Mouse (Mus musculus): ENCODE measurements around the gene P4hb. TPM values are rescaled to one million over a fixed set of nuclear protein-coding genes. Genes with fewer than 3 reads are reported as not detected.
A peak's percentile ranks its signal among the peaks of the same experiment; 100 is the strongest.

Gene P4hb
- 793 and 897 TPM in 2 replicates for polyA plus RNA-seq (2015; fragmentation: Nextera tagmentation; extraction: Ambion mirVana)

DNA sequence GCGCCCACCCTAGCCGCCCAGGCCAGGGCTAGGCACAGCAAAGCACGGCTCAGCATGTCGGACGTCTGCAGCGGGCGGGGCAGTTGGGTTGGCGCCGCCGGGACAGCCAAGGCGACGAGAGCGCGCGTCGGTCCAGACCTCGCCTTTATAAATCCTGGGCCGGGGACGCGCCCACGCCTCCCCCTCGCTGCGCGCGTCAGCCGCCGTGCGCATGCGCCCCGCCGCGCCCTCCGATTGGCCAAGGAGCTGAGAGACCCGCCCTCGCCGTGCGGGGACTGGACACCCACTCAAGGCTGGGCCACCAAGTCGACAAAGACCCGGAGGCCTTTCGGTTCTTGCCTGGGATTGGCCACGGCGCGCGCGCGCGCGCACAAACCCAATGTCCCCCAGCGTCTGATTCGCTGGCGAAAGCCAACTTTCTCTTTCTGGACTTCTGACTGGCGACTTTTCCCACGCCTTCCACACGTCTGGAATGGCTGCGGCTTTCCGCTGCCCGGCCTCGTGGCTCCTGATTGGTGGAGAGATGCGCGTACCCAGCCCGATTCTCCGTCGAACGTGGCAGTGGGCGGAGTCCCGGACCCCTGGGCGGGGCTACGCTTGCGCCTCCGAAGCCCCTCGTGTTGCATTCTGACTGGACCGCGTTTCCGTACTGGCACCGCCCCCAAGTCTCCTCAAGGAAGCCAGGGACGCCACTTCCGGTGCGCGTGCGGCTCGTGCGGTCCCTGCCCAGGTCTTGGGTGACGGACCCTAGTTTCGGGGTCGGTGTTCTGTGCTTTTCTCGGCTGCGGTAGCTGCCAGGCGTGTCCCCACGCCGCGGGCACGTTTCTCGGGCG is at the start of gene P4hb:
Gene P4hb (minus strand): TSS at position 502 of the 833 bp plus-strand sequence.
- Histone ChIP-seq H3K4me3 (ENCODE audit: low read depth, low read length) (peak within 1 kb of the TSS; percentile 97), H3K4me2 (ENCODE audit: low read depth, low read length) (peak within 1 kb of the TSS; percentile 96), H3K9ac (ENCODE audit: low read depth, low read length) (peak within 1 kb of the TSS; percentile 95), H3K36me3 (ENCODE audit: control insufficient read depth, insufficient read depth) (peaks cover 24% of the 10 kb centered on the region), H3K27ac (ENCODE audit: low read length) (peak within 1 kb of the TSS; percentile 93), H3K9me3 (replicated peaks; ENCODE audit: control insufficient read depth, low read length) (no peaks in the 10 kb centered on the region), H3K27me3 (ENCODE audit: control insufficient read depth, insufficient read depth, low read depth, low read length) (no peaks in the 10 kb centered on the region), H3K4me1 (ENCODE audit: control insufficient read depth, low read depth, low read length) (peaks cover 32% of the 10 kb centered on the region)
- under 1% methylated on average over 94 of the region's 94 CpGs for WGBS (ENCODE audit: insufficient replicate concordance)
- peak; percentile 91 for ATAC-seq (ENCODE audit: low read depth)

DNA sequence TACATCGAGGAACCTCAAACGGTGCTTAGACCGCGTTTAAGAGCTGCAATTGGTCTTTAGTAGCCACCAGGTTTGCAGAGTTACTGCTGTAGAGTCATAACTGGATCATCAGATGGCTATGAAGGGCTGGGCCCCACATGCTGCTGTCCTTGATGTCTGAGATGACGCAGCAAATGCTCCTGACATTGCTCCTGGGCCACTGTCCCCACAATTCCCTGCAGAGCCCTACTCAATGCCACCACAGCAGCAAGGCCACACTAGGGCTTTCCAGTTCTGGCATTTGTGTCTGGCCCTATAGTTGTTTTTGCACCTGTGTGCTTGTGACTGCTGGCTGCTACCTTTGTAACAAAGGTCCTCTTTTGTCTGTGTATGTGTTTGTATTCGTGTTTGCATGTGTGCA is 49.8 kb upstream of the P4hb start:
- WGBS (ENCODE audit: insufficient replicate concordance) = 87% methylated on average over 6 of the region's 6 CpGs
- Histone ChIP-seq H3K9ac (ENCODE audit: low read depth, low read length) (no peak overlapping the region), H3K4me1 (ENCODE audit: control insufficient read depth, low read depth, low read length) (peaks cover 48% of the 10 kb centered on the region), H3K27me3 (ENCODE audit: control insufficient read depth, insufficient read depth, low read depth, low read length) (no peaks in the 10 kb centered on the region), H3K36me3 (ENCODE audit: control insufficient read depth, insufficient read depth) (peaks cover 49% of the 10 kb centered on the region), H3K4me3 (ENCODE audit: low read depth, low read length) (no peak overlapping the region), H3K9me3 (replicated peaks; ENCODE audit: control insufficient read depth, low read length) (no peaks in the 10 kb centered on the region), H3K4me2 (ENCODE audit: low read depth, low read length) (no peak overlapping the region), H3K27ac (ENCODE audit: low read length) (no peak overlapping the region)
- no peak for ATAC-seq (ENCODE audit: low read depth)

DNA sequence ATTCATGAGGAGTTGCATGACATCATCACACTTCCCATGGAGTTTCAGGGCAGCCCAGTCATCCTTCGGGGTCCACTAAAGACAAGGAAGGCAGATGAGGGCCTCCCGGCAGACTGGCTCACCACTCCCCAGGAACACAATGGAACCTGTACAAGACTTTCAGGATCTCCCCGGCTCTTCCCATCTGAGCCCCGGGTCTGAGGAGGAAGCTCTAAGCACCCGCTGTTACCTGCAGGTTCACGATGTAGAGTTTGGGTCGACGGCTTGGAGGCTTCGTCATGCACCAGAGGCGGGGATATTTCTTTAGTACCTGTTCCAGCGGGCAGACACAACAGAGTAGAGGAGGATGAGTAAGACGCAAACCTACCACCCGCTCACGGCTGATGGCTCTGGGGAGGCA is 47.1 kb upstream of the P4hb start:
- peaks cover 44% of the 10 kb centered on the region for H3K4me1 ChIP-seq (ENCODE audit: control insufficient read depth, low read depth, low read length)
- H3K9ac ChIP-seq (ENCODE audit: low read depth, low read length) = no peak overlapping the region
- 88% methylated on average over 14 of the region's 14 CpGs for whole genome bisulfite sequencing (ENCODE audit: insufficient replicate concordance)
- no peak for ATAC-seq (ENCODE audit: low read depth)
- H3K36me3 ChIP-seq (ENCODE audit: control insufficient read depth, insufficient read depth) = peaks cover 47% of the 10 kb centered on the region
- H3K4me2 ChIP-seq (ENCODE audit: low read depth, low read length) = no peak overlapping the region
- no peaks in the 10 kb centered on the region for H3K9me3 ChIP-seq (replicated peaks; ENCODE audit: control insufficient read depth, low read length)
- no peak overlapping the region for H3K4me3 ChIP-seq (ENCODE audit: low read depth, low read length)
- no peaks in the 10 kb centered on the region for H3K27me3 ChIP-seq (ENCODE audit: control insufficient read depth, insufficient read depth, low read depth, low read length)
- H3K27ac ChIP-seq (ENCODE audit: low read length) = no peak overlapping the region

DNA sequence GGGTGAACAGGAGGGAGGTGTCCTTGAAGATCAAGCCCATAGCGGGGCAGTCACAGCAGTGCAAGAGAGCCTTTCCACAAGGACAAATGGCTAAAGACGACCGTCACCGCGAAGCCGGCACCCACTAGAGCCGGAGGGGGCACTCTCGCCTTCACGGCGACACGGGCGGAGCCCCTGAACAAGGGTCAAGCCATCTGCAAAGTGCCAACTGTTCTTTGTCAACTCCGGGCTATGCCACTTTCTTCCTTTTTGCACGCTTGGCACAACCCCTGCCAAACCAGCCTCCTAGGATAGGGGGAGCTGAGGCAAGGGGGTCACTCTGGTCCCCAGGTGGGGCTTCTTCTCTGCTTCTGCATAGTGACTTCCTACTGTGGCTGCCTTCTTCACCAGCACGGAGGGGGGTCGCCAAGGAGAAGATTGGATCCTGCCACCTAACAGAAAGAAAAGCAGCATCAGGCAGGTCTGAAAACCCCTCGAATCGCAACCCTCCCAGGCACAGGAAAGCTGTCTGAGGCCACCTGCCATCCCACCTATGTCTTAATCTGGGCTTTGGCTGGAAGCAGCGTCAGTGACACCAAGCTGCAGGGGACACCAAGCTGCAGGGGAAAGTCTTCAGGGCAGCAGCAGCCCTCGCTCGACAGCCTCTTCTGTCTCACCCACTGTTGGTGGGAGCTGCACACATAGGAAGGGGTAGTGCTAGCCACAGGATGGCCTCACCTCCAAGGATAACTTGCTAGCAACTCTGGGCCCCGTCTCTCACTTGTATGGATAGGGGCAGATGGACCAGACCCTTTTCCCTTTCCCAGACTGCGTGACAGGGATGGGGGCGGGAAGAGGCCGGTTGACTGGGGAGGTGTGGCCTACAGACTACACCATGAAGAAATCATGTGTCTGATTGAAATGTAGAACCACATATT is 45.8 kb upstream of the P4hb start:
- WGBS (ENCODE audit: insufficient replicate concordance) = 88% methylated on average over 25 of the region's 25 CpGs
- no peaks in the 10 kb centered on the region for H3K27me3 ChIP-seq (ENCODE audit: control insufficient read depth, insufficient read depth, low read depth, low read length)
- no peak overlapping the region; the same call in 1 of the 2 replicates for H3K9ac ChIP-seq (ENCODE audit: low read depth, low read length)
- H3K36me3 ChIP-seq (ENCODE audit: control insufficient read depth, insufficient read depth) = peaks cover 47% of the 10 kb centered on the region
- H3K4me2 ChIP-seq (ENCODE audit: low read depth, low read length) = no peak overlapping the region
- no peak for ATAC-seq (ENCODE audit: low read depth)
- peaks cover 38% of the 10 kb centered on the region for H3K4me1 ChIP-seq (ENCODE audit: control insufficient read depth, low read depth, low read length)
- peak overlapping the region; percentile 82 for H3K27ac ChIP-seq (ENCODE audit: low read length)
- H3K4me3 ChIP-seq (ENCODE audit: low read depth, low read length) = no peak overlapping the region
- no peaks in the 10 kb centered on the region for H3K9me3 ChIP-seq (replicated peaks; ENCODE audit: control insufficient read depth, low read length)

- H3K9me3 ChIP-seq (replicated peaks; ENCODE audit: control insufficient read depth, low read length) = no peaks in the 10 kb centered on the region
- peak within 1 kb of the TSS; percentile 90 for H3K4me2 ChIP-seq (ENCODE audit: low read depth, low read length)
- peaks cover 48% of the 10 kb centered on the region for H3K36me3 ChIP-seq (ENCODE audit: control insufficient read depth, insufficient read depth)
- peak within 1 kb of the TSS; percentile 86 for H3K27ac ChIP-seq (ENCODE audit: low read length)
- H3K4me1 ChIP-seq (ENCODE audit: control insufficient read depth, low read depth, low read length) = peaks cover 32% of the 10 kb centered on the region
- H3K27me3 ChIP-seq (ENCODE audit: control insufficient read depth, insufficient read depth, low read depth, low read length) = no peaks in the 10 kb centered on the region
- peak within 1 kb of the TSS; percentile 78 for H3K9ac ChIP-seq (ENCODE audit: low read depth, low read length)
- peak; percentile 97 for ATAC-seq (ENCODE audit: low read depth)
- peak within 1 kb of the TSS; percentile 88 for H3K4me3 ChIP-seq (ENCODE audit: low read depth, low read length)
- WGBS (ENCODE audit: insufficient replicate concordance) = under 1% methylated on average over 56 of the region's 56 CpGs
These were observed 44.6 kb upstream of the P4hb start, which contains the start of gene Pcyt2 for GRCm38 (mm10) chr11:120617519-120618112. Pcyt2 (minus strand) TSS chr11:120617936.

DNA sequence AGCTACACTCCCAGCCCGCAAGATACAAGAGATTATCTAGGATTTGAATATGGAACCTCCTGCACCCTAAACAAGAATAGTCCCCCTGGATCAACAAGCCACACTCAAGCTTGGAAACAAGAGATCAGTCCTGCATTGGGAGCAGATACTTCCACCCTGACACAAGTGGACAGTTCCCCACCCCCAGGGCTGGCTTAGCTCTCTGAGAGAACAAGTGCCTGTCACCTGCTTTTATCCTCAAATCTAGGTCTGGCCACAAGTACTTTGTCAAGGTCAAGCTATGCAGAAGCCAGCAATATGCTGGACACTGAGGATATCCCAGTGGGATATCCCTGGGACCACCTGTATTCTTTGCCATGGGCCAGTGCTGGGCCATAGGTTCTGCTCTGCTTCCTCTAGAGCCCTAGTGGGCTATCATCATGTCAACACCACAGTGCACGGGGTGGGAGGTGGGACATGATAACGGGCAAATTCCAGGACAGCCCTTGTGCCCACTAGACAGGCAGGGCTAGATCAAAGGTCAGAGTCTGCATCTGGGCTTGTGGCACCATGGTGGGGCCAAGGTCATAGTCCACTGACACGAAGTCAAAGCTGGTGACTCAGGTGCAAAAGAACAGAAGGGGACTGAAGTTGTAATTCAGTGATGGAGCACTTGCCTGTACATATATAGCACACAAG is 43.7 kb upstream of the P4hb start:
- Histone ChIP-seq H3K27me3 (ENCODE audit: control insufficient read depth, insufficient read depth, low read depth, low read length) (no peaks in the 10 kb centered on the region), H3K36me3 (ENCODE audit: control insufficient read depth, insufficient read depth) (peaks cover 48% of the 10 kb centered on the region), H3K4me1 (ENCODE audit: control insufficient read depth, low read depth, low read length) (peaks cover 32% of the 10 kb centered on the region), H3K4me3 (ENCODE audit: low read depth, low read length) (peak overlapping the region; percentile 88), H3K9ac (ENCODE audit: low read depth, low read length) (peak overlapping the region; percentile 78), H3K4me2 (ENCODE audit: low read depth, low read length) (peak overlapping the region; percentile 90), H3K27ac (ENCODE audit: low read length) (peak overlapping the region; percentile 86), H3K9me3 (replicated peaks; ENCODE audit: control insufficient read depth, low read length) (no peaks in the 10 kb centered on the region)
- peak; percentile 15 for ATAC-seq (ENCODE audit: low read depth)
- 32% methylated on average over 4 of the region's 4 CpGs for WGBS (ENCODE audit: insufficient replicate concordance)

- Histone ChIP-seq H3K27ac (ENCODE audit: low read length) (no peak overlapping the region; the same call in 1 of the 2 replicates), H3K9me3 (replicated peaks; ENCODE audit: control insufficient read depth, low read length) (no peaks in the 10 kb centered on the region), H3K36me3 (ENCODE audit: control insufficient read depth, insufficient read depth) (peaks cover 46% of the 10 kb centered on the region), H3K4me3 (ENCODE audit: low read depth, low read length) (peak overlapping the region; percentile 16), H3K4me2 (ENCODE audit: low read depth, low read length) (peak overlapping the region; percentile 90), H3K4me1 (ENCODE audit: control insufficient read depth, low read depth, low read length) (peaks cover 32% of the 10 kb centered on the region), H3K27me3 (ENCODE audit: control insufficient read depth, insufficient read depth, low read depth, low read length) (no peaks in the 10 kb centered on the region), H3K9ac (ENCODE audit: low read depth, low read length) (peak overlapping the region; percentile 28; the same call in 1 of the 2 replicates)
- ATAC-seq (ENCODE audit: low read depth) = no peak
- WGBS (ENCODE audit: insufficient replicate concordance) = 77% methylated on average over 11 of the region's 11 CpGs
These were observed 42.7 kb upstream of the P4hb start for GRCm38 (mm10) chr11:120615606-120616203.

DNA sequence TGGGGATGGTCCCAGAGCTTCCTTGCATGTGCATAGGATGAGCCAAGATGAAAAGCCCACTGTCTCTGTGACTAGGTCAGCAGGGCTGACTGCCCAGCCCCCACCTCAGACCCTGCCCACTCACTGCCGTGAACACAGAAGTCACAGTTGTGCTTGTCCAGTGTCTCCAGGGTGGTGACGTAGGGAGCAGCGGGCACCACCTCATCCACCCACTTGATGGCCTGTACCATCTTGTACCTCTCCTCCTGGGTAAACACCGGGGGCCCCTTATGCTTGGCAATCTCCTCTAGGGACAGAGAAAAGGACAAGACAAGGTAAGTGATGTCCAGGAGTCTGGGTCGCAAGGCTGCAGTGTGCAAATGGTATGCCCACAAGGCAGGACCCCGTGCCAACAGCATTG is 42.1 kb upstream of the P4hb start:
- Histone ChIP-seq H3K36me3 (ENCODE audit: control insufficient read depth, insufficient read depth) (peaks cover 40% of the 10 kb centered on the region), H3K4me3 (ENCODE audit: low read depth, low read length) (no peak overlapping the region)

More for the DNA sequence above, 42.1 kb upstream of the P4hb start:
- ATAC-seq (ENCODE audit: low read depth) = no peak
- WGBS (ENCODE audit: insufficient replicate concordance) = 85% methylated on average over 6 of the region's 6 CpGs
- H3K4me1 ChIP-seq (ENCODE audit: control insufficient read depth, low read depth, low read length) = peaks cover 32% of the 10 kb centered on the region
- no peak overlapping the region for H3K4me2 ChIP-seq (ENCODE audit: low read depth, low read length)
- H3K27ac ChIP-seq (ENCODE audit: low read length) = no peak overlapping the region
- no peak overlapping the region for H3K9ac ChIP-seq (ENCODE audit: low read depth, low read length)
- no peaks in the 10 kb centered on the region for H3K27me3 ChIP-seq (ENCODE audit: control insufficient read depth, insufficient read depth, low read depth, low read length)
- no peaks in the 10 kb centered on the region for H3K9me3 ChIP-seq (replicated peaks; ENCODE audit: control insufficient read depth, low read length)
